Mouse (Mus musculus) naive thymus-derived CD4-positive, alpha-beta T cell, adult 5 months (primary cell): ENCODE data around the gene Tsen2. TPM values are rescaled to one million over a fixed set of nuclear protein-coding genes. Genes with fewer than 3 reads are reported as not detected.

Experiments
- polyA plus RNA-seq: library from polyadenylated mRNA; unstranded; fragments of 100-300 nt; shearing (Covaris generic); gene quantifications from one replicate; pipeline ENCODE4 v1.2.1, GENCODE M21; 2017

Tsen2 gene
- 6.3 TPM for polyA plus RNA-seq

DNA sequence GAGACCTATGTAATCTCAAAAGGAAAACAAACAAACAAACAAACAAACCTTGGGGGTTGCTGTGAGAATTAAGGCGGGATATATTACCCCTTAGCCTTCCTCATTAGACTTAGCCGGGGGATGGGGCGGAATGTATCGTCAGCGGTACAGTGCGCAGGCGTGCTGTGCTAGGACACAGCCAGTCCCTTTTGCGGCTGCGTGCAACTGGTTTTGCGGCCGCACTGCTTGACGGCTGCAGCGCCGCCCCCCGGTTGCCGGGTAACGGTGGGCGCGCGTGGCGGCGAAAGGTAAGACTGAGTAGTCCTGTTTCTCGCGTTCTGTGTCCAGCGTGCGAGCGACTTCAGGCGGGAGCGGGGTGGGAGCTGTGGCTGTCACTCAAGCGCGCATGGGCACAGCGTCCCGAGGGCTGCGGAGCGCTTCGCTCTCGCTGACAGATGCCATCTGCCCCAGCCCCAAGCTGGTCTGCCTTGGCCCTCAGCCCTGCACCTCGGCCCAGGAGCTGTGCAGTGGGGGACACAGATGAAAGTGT lies at the start of gene Tsen2:
TSS of gene Tsen2 (plus strand) at position 223 of the 529 bp plus-strand sequence.

GRCm38 (mm10) chr6:115592458-115592857 lies 48.0 kb downstream of the Tsen2 start, which contains the start of gene Mkrn2os:
Gene Mkrn2os, minus strand, starts transcription at chr6:115592576.

GRCm38 (mm10) chr6:115601715-115602523 lies 57.5 kb downstream of the Tsen2 start, which contains the start of gene Mkrn2:
Gene Mkrn2, plus strand, starts transcription at chr6:115601902.

Other genes starting within 250 kb of the Tsen2 start
- gene Pparg, start 183.7 kb upstream of the Tsen2 start, polyA plus RNA-seq, result not detected
- not detected for gene Mkrn2os, start 47.9 kb downstream of the Tsen2 start, polyA plus RNA-seq
- 36.3 TPM for gene Mkrn2, start 57.2 kb downstream of the Tsen2 start, polyA plus RNA-seq
- 117 TPM for gene Raf1, start 132.0 kb downstream of the Tsen2 start, polyA plus RNA-seq
- not detected for gene Tmem40, start 217.7 kb downstream of the Tsen2 start, polyA plus RNA-seq
- 4.1 TPM for gene Cand2, start 229.9 kb downstream of the Tsen2 start, polyA plus RNA-seq